Mouse (Mus musculus): ENCODE results near the gene Slfn5.
"Not testable (repeated sequence)": the region's sequence is repeated elsewhere in the genome, so short reads cannot be mapped to it uniquely, and the experiment has no call there.

The Slfn5 gene

GRCm38 (mm10) chr11:82950736-82951481 is at the start of gene Slfn5:
TSS of gene Slfn5 (plus strand) at chr11:82951349.
- no peak for DNase-seq (ENCODE audit: low read depth, low spot score)

- DNase-seq (ENCODE audit: low read depth, low spot score), result no peak
Measured at GRCm38 (mm10) chr11:82901606-82902310, 49.4 kb upstream of the Slfn5 start.

- DNase-seq (ENCODE audit: low read depth, low spot score), result no peak
Measured at GRCm38 (mm10) chr11:82904952-82905351, 46.2 kb upstream of the Slfn5 start.

- DNase-seq (ENCODE audit: low read depth, low spot score), result no peak
Measured at GRCm38 (mm10) chr11:82905816-82906215, 45.3 kb upstream of the Slfn5 start.

DNA sequence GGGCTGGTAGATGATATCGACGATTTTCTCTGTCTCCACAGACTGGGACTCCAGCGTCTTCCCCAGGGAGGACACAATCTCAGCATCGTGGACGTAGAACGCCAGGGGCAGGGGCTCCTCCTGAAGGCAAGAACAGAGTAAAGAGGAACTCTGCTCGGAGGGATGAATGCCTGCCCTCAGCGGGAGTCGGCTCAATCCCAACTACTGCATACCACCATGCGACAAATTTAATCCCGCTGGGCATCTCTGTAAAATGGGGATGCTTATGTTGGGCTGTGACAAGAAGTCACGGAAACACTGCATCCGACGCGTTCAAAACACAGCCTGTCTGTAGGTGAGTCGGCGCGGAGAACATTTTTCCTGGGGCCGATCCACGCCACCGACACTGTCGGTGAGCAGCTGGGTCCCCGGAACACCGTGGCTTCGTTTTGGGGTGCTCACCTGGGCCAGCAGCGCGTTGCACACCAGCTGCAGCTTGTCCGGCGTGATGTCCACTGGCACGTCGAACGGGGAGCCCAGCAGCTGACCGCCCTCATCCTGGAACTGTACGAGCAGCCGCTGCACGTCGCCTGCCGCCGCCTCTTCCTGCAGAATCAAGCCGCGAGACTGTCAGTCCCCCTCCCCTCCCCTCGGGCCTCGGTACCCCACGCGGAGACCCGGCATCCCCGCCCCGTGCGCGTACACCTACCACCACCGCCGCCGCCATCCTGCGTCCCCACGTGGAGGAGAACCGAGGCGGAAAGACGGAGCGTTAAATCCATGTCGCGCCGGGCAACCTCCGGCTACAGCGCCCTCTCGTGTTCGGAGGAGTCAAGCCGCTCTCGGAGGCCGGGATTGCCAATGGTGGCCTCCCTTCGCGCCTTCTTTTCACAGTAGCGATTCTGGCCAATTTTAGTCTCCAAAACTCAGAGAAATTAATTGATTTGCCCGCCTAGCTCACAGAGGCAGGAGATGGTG is 43.2 kb upstream of the Slfn5 start, which contains the start of gene Nle1:
Gene Nle1 (minus strand): TSS at position 761 of the 957 bp plus-strand sequence.
- DNase-seq (ENCODE audit: low read depth, low spot score), result peak; percentile 91

DNA sequence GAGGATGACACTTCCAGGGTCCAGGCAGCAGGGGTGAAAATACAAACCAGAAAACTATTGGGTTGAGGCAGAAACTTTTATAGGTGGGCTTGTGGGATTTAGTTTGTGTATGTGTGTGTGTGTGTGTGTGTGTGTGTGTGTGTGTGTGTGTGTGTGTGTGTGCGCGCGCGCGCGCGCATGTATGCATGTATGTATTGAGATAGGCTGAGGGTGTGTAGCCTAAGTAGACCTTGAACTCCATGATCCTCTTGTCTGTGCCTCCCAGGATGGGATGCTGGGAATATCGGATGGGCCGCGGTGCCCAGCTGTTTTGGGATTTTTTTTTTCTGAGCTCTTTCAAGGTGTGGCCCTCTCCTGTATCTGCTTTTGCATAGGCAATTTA is 42.5 kb upstream of the Slfn5 start:
- no peak for DNase-seq (ENCODE audit: low read depth, low spot score)

DNA sequence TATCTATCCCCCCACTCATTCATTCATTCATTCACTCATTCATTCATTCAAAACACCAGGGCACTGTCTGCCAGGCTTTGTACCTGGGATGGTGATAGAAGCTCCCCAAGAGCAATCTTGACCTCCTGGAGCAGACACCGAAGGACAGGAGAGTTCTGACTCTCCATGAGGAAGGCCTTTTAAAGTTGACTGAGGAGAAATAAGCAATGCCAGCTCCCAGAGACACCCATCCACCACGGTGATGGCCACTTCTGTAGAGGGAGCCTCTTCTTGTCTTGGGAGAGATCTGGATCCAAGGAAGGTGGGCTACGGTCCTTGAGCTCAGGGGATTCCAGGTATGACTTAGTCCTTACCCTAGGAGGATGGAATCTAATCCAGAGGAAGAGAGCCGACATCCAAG is 40.9 kb upstream of the Slfn5 start, which contains the start of gene Unc45b:
Gene Unc45b (plus strand): TSS at position 301 of the 400 bp plus-strand sequence.
- no peak for DNase-seq (ENCODE audit: low read depth, low spot score)

- no peak for DNase-seq (ENCODE audit: low read depth, low spot score)
Measured at GRCm38 (mm10) chr11:82910679-82911389, 40.3 kb upstream of the Slfn5 start.

DNA sequence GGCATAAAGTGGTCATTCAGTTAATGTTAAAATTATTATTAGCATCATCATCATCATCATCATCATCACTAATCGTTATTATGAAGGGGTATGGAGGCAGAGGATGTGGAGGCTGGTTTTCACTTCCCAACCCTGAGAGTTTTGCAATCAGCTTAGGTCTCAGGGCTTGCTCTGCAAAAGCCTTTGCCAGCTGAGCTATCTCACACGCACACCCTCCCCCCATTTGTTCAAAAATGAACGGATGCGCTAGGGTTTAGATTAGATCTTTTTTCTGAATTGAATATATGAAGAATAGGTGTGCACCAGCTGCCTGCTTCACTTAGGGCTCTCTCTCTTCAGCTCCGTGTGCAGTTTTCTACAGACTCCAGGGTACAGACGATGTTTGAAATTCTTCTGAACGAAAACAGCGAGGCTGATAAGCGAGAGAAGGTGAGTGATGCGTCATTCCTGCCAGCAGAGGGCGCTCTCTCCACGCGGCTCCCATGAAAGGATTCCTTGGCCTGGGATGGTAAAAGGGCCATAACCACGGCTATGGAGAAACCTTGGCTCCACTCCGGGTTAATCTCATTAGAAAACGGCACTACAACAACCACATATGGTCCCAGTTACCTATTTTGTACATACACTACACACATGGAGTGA is 36.3 kb upstream of the Slfn5 start:
- peak; percentile 89 for DNase-seq (ENCODE audit: low read depth, low spot score)

DNA sequence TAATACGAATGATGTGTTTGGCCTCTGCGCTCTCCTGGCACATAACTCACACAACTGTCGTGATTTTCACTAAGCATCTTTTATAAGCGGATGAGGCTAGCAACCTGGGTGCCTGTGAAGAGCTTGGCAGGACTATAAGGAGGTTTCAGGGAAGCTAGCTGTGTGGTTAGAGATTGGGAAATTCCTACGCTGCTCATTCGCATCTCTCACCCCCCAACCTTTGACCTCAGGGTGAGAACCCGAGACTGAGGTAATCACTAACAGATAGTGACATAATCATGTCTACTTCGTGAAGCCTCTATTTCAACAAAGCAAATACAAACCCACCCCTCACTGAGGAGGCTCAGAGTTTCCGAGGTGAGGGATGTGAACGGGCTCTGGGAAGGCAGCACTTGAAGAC is 30.4 kb upstream of the Slfn5 start:
- DNase-seq (ENCODE audit: low read depth, low spot score), result no peak

DNA sequence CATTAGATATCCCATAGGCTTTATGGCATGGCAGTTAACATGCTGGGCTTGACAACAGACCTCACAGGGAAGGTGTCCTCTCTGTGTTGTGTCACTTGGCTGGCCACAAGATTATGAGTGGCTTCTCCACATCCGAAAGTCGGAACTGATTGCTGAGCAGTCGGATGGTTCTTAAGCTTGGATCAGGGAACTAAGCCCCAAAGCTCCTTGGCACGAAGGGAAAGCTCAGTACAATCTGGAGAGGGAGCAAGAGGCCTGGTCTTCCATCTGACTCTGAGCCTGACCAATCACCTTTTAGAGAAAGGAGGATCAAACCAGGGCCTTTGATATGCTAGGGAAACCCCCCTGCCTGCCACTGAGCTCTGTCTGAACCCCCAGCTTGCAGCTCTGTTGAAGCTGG is 29.5 kb upstream of the Slfn5 start:
- DNase-seq (ENCODE audit: low read depth, low spot score), result no peak

DNA sequence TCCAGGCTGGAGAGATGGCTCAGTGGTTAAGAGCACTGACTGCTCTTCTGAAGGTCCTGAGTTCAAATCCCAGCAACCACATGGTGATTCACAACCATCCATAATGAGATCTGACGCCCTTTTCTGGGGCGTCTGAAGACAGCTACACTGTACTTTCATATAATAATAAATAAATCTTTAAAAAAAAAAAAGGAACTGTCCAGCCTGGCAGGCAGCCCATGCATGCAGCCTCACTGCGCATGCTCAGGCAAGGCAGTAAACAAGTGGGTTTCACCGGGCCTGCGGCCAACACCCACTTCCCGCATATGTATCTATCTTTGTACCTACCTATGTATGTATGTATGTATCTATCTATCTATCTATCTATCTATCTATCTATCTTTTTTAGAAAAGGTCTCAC is 27.2 kb upstream of the Slfn5 start:
- DNase-seq (ENCODE audit: low read depth, low spot score), result not testable (repeated sequence)

GRCm38 (mm10) chr11:82928897-82929632 is 22.1 kb upstream of the Slfn5 start:
- no peak for DNase-seq (ENCODE audit: low read depth, low spot score)

DNA sequence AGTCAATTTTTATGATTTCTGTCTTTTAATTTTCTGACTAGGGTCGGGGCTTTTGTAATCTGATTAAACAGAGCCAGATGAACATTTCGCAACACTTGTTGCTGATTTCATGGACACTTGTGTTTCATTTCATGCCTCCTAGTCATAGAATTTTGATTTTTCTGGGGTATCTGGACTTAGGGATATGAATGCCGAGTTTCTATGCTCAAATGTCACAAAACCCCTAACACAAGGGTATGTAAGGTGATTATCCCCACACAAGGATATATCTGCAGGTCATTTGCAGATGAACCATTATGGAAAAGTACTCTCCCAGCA is 21.6 kb upstream of the Slfn5 start:
- DNase-seq (ENCODE audit: low read depth, low spot score), result no peak

DNA sequence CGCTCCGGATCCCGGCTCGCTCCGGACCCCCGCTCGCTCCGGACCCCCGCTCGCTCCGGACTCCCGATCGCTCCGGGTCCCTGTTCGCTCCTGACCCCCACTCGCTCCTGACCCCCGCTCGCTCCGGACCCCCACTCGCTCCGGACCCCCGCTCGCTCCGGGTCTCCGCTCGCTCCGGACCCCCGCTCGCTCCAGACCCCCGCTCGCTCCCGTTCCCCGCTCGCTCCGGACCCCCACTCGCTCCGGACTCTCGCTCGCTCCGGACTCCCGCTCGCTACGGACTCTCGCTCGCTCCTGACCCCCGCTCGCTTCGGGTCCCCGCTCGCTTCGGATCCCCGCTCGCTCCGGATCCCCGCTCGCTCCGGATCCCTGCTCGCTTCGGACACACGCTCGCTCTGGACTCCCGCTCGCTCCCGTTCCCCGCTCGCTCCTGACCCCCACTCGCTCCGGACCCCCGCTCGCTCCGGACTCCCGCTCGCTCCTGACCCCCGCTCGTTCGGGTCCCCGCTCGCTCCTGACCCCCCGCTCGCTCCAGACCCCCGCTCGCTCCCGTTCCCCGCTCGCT is 20.7 kb upstream of the Slfn5 start:
- DNase-seq (ENCODE audit: low read depth, low spot score), result not testable (repeated sequence)

DNA sequence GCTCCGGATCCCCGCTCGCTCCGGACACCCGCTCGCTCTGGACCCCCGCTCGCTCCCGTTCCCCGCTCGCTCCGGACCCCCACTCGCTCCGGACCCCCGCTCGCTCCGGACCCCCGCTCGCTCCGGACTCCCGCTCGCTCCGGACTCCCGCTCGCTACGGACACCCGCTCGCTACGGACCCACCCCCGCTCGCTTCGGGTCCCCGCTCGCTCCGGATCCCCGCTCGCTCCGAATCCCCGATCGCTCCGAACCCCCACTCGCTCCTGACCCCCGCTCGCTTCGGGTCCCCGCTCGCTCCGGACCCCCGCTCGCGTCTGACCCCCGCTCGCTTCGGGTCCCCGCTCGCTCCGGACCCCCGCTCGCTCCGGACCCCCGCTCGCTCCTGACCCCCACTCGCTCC is 20.0 kb upstream of the Slfn5 start:
- not testable (repeated sequence) for DNase-seq (ENCODE audit: low read depth, low spot score)

GRCm38 (mm10) chr11:82931671-82932450 is 19.3 kb upstream of the Slfn5 start:
- not testable (repeated sequence) for DNase-seq (ENCODE audit: low read depth, low spot score)

- no peak for DNase-seq (ENCODE audit: low read depth, low spot score)
Measured at GRCm38 (mm10) chr11:82933186-82933585, 18.0 kb upstream of the Slfn5 start.

GRCm38 (mm10) chr11:82943336-82943735 is 7.8 kb upstream of the Slfn5 start:
- DNase-seq (ENCODE audit: low read depth, low spot score), result peak; percentile 73
